Mouse (Mus musculus): ENCODE data around the gene Ccdc90b. TPM values are rescaled to one million over a fixed set of nuclear protein-coding genes. Genes with fewer than 3 reads are reported as not detected.

The Ccdc90b gene
- total RNA-seq, 2 experiments from 2014 or later, result 15.7 to 16.2 TPM

Other genes starting within 250 kb of the Ccdc90b start
- gene Ankrd42, start 76.0 kb downstream of the Ccdc90b start, total RNA-seq (2021), result 10 to 100 TPM; 26.4 to 26.6 TPM
- gene Pcf11, start 108.8 kb downstream of the Ccdc90b start, total RNA-seq (2021), result 10 to 100 TPM; 41.8 to 45.5 TPM
- 10 to 100 TPM; 43.7 to 44.0 TPM for gene Rab30, start 180.5 kb downstream of the Ccdc90b start, total RNA-seq (2021)